Mouse (Mus musculus) spleen, adult 12 weeks (tissue): ENCODE data around the gene Trmo.

Experiments
- DNase-seq: peaks from one replicate; pipeline ENCODE4 v3.0.0; 2022; ENCODE audit warnings: low spot score

Gene Trmo

GRCm38 (mm10) chr4:46370406-46370805, 18.8 kb downstream of the Trmo start:
- no peak for DNase-seq

- DNase-seq: no peak
Measured at GRCm38 (mm10) chr4:46369070-46369469, 20.2 kb downstream of the Trmo start.

- no peak for DNase-seq
Measured at GRCm38 (mm10) chr4:46367487-46367959, 21.7 kb downstream of the Trmo start.

- DNase-seq: no peak
Measured at GRCm38 (mm10) chr4:46364360-46364759, 24.9 kb downstream of the Trmo start.

GRCm38 (mm10) chr4:46361258-46361657, 28.0 kb downstream of the Trmo start:
- DNase-seq: no peak

GRCm38 (mm10) chr4:46359539-46360253, 29.5 kb downstream of the Trmo start:
- no peak for DNase-seq

GRCm38 (mm10) chr4:46356351-46357133, 32.7 kb downstream of the Trmo start:
- peak; percentile 39 for DNase-seq

- no peak for DNase-seq
Measured at GRCm38 (mm10) chr4:46353045-46353444, 36.2 kb downstream of the Trmo start.

GRCm38 (mm10) chr4:46349530-46349929, 39.7 kb downstream of the Trmo start:
- DNase-seq: no peak

GRCm38 (mm10) chr4:46348897-46349296, 40.3 kb downstream of the Trmo start:
- no peak for DNase-seq

GRCm38 (mm10) chr4:46347580-46348515, 41.4 kb downstream of the Trmo start:
- DNase-seq: no peak

- no peak for DNase-seq
Measured at GRCm38 (mm10) chr4:46347141-46347540, 42.1 kb downstream of the Trmo start.

- DNase-seq: no peak
Measured at GRCm38 (mm10) chr4:46346221-46346620, 43.0 kb downstream of the Trmo start.

GRCm38 (mm10) chr4:46345773-46346100, 43.5 kb downstream of the Trmo start:
- no peak for DNase-seq

- no peak for DNase-seq
Measured at GRCm38 (mm10) chr4:46345056-46345772, 44.0 kb downstream of the Trmo start.

GRCm38 (mm10) chr4:46344288-46344687, 44.9 kb downstream of the Trmo start:
- DNase-seq: no peak

GRCm38 (mm10) chr4:46343596-46344260, 45.5 kb downstream of the Trmo start, which contains the start of gene Foxe1:
TSS of gene Foxe1 (plus strand) at chr4:46343609.
- DNase-seq: no peak

- no peak for DNase-seq
Measured at GRCm38 (mm10) chr4:46342711-46343286, 46.4 kb downstream of the Trmo start.

GRCm38 (mm10) chr4:46341831-46342680, 47.2 kb downstream of the Trmo start:
- DNase-seq: no peak

- DNase-seq: no peak
Measured at GRCm38 (mm10) chr4:46339584-46339983, 49.7 kb downstream of the Trmo start.
